Mouse (Mus musculus): ENCODE measurements around the gene Taf9.

- TF ChIP-seq CTCF (IDR thresholded peaks at IDR 0.05; ENCODE audit: low read depth, low read length) (no peak), POLR2A (IDR thresholded peaks at IDR 0.05; ENCODE audit: extremely low read depth, insufficient read depth, low read length) (no peak)
These were observed 47.7 kb upstream of the Taf9 start for GRCm38 (mm10) chr13:100603738-100604095.
